Mouse (Mus musculus) ES-E14 (cell line): ENCODE measurements at regions not wholly inside any gene's neighbourhood (a gene's known extent, or its start where the extent isn't known, plus 50 kb on each side); places are given as distances from the start of the nearest gene placed in this dataset.

Experiments used
- CHD2 ChIP-seq: IDR thresholded peaks from 2 replicates; pipeline ENCODE4 v1.6.1; 2014; ENCODE audit warnings: mild to moderate bottlenecking, low read depth, low read length, inconsistent platforms
- HCFC1 ChIP-seq: IDR thresholded peaks from 2 replicates; pipeline ENCODE4 v1.6.1; 2012; ENCODE audit warnings: low read length, inconsistent platforms, borderline replicate concordance; ENCODE audit not compliant: insufficient read depth
- ZC3H11A ChIP-seq: IDR thresholded peaks from 2 replicates; pipeline ENCODE4 v1.6.1; 2012; ENCODE audit warnings: low read depth, mild to moderate bottlenecking, inconsistent platforms, low read length, borderline replicate concordance
- ZNF384 ChIP-seq: IDR thresholded peaks from 2 replicates; pipeline ENCODE4 v1.6.1; 2012; ENCODE audit warnings: low read depth, low read length, inconsistent platforms

- no peak for TF ChIP-seq CHD2
- no peak for TF ChIP-seq HCFC1
- TF ChIP-seq ZC3H11A = no peak
- no peak for TF ChIP-seq ZNF384
These were observed 130.3 kb downstream of the Tex36 start for GRCm38 (mm10) chr7:133471706-133472105.
